Mouse (Mus musculus): ENCODE data around the gene Pias4. TPM values are rescaled to one million over a fixed set of nuclear protein-coding genes. Genes with fewer than 3 reads are reported as not detected.
A peak's percentile ranks its signal among the peaks of the same experiment; 100 is the strongest.

Pias4 gene
- 10 to 100 TPM; 15.4 to 21.5 (median 17.1) TPM for polyA plus RNA-seq (2017; shearing (Covaris generic))

- ATAC-seq = peak; percentile 77
These were observed at the start of gene Pias4 for GRCm38 (mm10) chr10:81167200-81168086. TSS of gene Pias4 (minus strand) at chr10:81167923.

GRCm38 (mm10) chr10:81217267-81217666, 49.5 kb upstream of the Pias4 start:
- ATAC-seq = peak; percentile 43

GRCm38 (mm10) chr10:81216810-81217209, 49.1 kb upstream of the Pias4 start:
- ATAC-seq = no peak

GRCm38 (mm10) chr10:81216260-81216659, 48.5 kb upstream of the Pias4 start:
- no peak for ATAC-seq

- ATAC-seq = no peak
These were observed 42.4 kb upstream of the Pias4 start for GRCm38 (mm10) chr10:81210154-81210553.

GRCm38 (mm10) chr10:81204137-81204536, 36.4 kb upstream of the Pias4 start:
- ATAC-seq = no peak

GRCm38 (mm10) chr10:81202978-81203720, 35.4 kb upstream of the Pias4 start:
- ATAC-seq = no peak

- ATAC-seq = no peak
These were observed 34.4 kb upstream of the Pias4 start, which contains the start of gene Nmrk2 for GRCm38 (mm10) chr10:81201807-81202758. TSS of gene Nmrk2 (minus strand) at chr10:81202051.

- no peak for ATAC-seq
These were observed 33.0 kb upstream of the Pias4 start for GRCm38 (mm10) chr10:81200605-81201287.

- ATAC-seq = no peak
These were observed 32.4 kb upstream of the Pias4 start for GRCm38 (mm10) chr10:81200141-81200540.

GRCm38 (mm10) chr10:81198990-81199389, 31.3 kb upstream of the Pias4 start:
- no peak for ATAC-seq

GRCm38 (mm10) chr10:81198230-81198629, 30.5 kb upstream of the Pias4 start:
- ATAC-seq = no peak

GRCm38 (mm10) chr10:81197305-81197704, 29.6 kb upstream of the Pias4 start:
- ATAC-seq = no peak

- ATAC-seq = no peak
These were observed 28.8 kb upstream of the Pias4 start for GRCm38 (mm10) chr10:81196470-81197065.

- no peak for ATAC-seq
These were observed 27.6 kb upstream of the Pias4 start for GRCm38 (mm10) chr10:81195300-81195699.

- peak; percentile 42 for ATAC-seq
These were observed 26.5 kb upstream of the Pias4 start for GRCm38 (mm10) chr10:81193991-81194774.

GRCm38 (mm10) chr10:81192968-81193501, 25.3 kb upstream of the Pias4 start:
- peak; percentile 4 for ATAC-seq

GRCm38 (mm10) chr10:81192270-81192967, 24.7 kb upstream of the Pias4 start:
- peak; percentile 74 for ATAC-seq

- no peak for ATAC-seq
These were observed 23.7 kb upstream of the Pias4 start for GRCm38 (mm10) chr10:81191342-81191982.
